Mouse (Mus musculus) stomach, postnatal 0 days (tissue): ENCODE results near the gene Stard13.

ENCODE experiments used
- CTCF ChIP-seq: IDR thresholded peaks from 2 replicates; pipeline ENCODE4 v1.5.1; 2016; ENCODE audit warnings: antibody characterized with exemption, low read depth, mild to moderate bottlenecking, moderate library complexity
- EP300 ChIP-seq: optimal IDR thresholded peaks from 2 replicates; pipeline ENCODE3; 2016; ENCODE audit warnings: antibody characterized with exemption

- TF ChIP-seq CTCF (no peak), EP300 (no peak)
Observed at GRCm38 (mm10) chr5:151052331-151052730, 181.3 kb downstream of the Stard13 start.
